Mouse (Mus musculus): Measurements from ENCODE around the gene Mrpl54. TPM values are rescaled to one million over a fixed set of nuclear protein-coding genes. Genes with fewer than 3 reads are reported as not detected.
A peak's percentile ranks its signal among the peaks of the same experiment; 100 is the strongest.

Mrpl54 gene
- total RNA-seq, 2 experiments from 2014 or later = 41.9 to 50.6 TPM

DNA sequence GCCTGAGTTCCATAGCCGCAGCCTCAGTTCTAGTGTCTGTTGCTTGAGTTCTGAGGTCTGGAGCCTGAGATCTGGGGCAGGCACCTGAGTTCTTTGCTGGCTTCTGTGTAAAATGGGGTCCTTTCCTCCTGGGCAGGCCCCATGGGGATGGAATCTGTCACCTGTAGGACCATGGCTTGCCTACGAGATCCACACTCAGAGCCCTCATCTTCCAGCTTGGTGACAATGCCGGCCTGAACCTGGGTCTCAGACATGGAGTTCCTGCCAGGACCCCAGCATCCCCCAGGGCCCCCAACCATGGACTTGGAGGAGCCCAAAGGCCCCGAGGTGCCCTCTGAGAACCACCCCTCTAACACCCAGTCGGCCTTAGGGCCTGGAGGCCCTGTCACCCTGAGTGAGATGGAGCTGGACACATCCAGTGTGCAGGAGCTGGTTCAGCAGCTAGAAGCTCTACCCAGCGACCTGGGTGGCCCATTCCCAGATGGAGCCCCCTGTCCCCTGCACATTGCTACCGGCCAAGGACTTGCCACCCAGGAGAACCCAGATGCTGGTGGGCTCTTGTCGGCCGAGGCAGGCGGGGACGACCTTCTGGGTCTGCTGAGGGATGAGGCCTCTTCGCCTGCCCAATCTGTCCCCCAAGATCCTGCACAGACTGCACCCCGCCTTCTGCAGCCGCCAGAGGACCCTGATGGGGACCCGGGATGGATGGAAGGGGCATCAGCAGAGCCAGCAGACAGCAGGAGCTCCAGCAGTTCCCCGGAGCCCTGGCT lies 2.1 kb upstream of the Mrpl54 start:
- no peak for DNase-seq
- intact Hi-C loops (cut with DNase I) = no loop called here

DNA sequence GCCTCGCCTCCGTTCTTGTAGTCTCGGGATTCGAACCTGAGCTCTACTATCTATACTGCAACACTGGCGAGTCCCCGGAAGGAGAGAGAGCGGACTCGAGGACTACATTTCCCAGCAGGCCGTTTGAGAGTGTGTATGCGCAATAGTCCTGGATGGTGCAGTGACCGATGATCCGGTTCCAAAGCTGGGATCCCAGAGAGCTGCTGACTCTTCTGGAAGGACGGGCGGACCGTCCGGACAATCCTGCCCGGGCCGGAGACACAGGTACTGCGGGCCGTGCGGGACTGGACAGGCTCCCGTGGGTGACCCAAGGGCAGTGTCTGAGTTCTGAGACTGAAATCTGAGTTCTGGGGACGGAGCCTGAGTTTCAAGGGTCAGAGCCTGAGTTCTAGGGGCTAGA lies 1.3 kb upstream of the Mrpl54 start:
- intact Hi-C loops (cut with DNase I) = no loop called here
- peak; percentile 75 for DNase-seq

DNA sequence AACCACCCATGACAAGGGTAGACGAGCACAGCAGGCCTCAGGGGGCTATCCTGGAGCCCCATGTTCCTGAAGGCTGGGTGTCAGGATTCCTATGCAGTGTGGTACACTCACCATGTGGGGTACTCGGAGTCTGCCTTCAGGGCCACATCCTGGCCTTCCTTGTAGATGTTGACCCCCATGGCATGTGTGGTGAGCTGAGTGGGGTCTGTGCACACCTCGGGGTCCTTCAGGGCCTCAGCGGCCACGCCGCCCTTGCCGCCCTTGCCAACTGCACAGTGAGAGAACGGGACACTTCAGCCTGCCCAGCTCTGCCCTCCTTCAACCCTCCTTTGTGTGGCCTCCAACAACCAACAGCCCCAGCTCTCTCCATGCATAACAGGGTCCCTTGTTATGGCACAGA lies 1.2 kb downstream of the Mrpl54 start:
- intact Hi-C loops (cut with DNase I) = no loop called here
- DNase-seq = no peak

DNA sequence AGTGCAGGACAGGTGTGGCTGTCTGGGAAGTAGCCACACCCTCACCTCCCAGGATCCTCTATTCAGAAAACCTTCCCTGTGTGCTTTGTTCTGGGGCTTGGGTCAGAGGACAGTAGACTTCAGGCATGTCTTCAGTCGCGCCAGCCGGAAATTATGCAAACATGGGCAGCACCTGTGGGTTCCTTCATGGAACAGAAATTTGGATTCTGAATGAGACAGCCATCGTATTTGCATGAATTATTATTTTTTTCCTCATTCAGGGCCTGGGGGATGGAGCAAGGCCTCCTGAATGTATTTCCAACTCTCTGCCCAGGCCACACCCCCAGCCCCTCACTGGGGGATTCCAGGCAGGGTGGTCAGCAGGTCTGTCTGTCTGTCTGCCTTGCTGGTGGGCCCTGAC lies 5.7 kb downstream of the Mrpl54 start:
- DNase-seq = no peak
- intact Hi-C loops (cut with DNase I) = no loop called here

DNA sequence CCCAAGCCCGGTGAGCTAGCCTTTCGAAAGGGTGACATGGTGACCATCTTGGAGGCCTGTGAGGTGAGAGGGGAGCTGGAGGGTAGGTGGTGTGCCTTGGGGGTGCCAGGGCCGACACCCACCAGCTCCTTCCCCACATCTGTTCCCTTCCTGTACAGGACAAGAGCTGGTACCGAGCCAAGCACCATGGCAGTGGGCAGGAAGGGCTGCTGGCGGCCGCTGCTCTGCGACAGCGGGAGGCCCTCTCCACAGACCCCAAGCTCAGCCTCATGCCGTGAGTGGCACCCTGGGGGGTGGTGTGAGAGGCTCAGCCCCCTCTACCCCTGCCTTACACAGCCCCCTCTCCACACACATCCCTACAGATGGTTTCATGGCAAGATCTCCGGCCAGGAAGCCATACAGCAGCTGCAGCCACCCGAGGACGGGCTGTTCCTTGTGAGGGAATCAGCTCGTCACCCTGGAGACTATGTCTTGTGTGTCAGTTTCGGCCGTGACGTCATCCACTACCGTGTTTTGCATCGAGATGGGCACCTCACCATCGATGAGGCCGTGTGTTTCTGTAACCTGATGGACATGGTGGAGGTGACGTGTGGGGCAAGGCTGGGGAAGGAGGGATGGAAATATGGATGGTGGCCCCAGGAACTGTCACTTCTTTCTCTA lies 7.4 kb downstream of the Mrpl54 start:
- intact Hi-C loops (cut with DNase I) = no loop called here
- peak; percentile 44 for DNase-seq

DNA sequence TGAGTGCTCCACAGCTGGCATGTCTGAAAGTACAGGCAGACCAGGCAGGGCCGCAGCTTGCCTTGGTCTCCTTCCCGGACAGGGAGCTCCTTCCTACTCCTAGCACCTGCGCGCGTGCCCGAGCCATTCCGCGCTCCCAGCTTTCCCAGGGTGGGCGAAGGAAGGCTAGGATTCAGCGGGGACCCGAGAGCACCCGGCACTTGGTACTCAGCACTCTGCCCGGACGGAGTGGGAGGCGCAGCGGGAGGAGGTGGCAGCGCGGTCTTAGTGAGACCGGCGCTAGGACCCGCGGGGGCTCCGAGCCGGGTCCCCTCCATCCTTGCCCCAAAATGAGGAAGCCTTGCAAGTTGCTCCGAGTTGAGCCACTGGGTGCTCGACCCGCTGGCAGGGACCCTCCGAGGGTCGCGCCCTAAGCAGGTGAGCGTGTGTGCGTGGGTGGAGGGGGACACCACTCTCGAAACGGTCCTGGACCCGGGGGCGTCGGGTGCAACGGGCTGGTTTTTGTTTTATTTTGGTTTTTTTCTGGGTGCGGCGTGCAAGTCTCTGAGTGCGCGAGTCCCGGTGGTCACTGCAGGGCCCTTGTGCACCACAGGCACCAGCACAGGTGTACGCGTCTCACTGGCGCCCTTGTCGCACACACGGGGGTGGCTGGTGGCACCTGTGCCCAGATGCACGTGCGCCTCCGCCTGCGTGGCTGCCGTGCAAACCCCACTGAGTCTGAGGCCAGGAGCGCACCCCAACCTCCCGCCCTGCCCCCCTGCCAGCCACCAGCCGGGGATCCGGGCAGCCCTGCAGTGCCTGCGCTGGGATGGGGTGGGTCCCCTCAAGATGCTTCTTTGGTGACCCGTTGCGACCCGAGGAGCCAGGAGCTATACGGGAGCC lies 9.3 kb downstream of the Mrpl54 start:
- intact Hi-C loops (cut with DNase I) = no loop called here
- no peak for DNase-seq

DNA sequence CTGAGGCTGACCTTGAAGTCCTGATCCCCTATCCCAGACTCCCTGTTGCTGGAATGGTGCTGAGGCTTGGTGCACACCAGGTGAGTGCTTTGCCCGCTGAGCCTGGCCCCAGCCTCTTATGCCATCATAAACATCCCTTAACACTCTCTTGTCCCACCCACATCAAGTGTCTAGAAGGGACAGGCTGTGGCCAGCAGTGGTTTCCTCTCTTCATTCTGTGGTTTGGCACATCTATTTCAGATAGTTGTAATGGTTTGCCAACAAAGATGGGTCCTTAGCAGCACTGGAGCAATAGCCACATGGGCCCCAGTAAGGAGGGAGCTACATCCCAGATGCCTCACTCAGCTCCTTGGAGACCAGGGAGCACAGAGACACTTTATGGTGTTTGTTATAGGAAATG lies 11.8 kb downstream of the Mrpl54 start:
- no peak for DNase-seq
- intact Hi-C loops (cut with DNase I) = no loop called here

DNA sequence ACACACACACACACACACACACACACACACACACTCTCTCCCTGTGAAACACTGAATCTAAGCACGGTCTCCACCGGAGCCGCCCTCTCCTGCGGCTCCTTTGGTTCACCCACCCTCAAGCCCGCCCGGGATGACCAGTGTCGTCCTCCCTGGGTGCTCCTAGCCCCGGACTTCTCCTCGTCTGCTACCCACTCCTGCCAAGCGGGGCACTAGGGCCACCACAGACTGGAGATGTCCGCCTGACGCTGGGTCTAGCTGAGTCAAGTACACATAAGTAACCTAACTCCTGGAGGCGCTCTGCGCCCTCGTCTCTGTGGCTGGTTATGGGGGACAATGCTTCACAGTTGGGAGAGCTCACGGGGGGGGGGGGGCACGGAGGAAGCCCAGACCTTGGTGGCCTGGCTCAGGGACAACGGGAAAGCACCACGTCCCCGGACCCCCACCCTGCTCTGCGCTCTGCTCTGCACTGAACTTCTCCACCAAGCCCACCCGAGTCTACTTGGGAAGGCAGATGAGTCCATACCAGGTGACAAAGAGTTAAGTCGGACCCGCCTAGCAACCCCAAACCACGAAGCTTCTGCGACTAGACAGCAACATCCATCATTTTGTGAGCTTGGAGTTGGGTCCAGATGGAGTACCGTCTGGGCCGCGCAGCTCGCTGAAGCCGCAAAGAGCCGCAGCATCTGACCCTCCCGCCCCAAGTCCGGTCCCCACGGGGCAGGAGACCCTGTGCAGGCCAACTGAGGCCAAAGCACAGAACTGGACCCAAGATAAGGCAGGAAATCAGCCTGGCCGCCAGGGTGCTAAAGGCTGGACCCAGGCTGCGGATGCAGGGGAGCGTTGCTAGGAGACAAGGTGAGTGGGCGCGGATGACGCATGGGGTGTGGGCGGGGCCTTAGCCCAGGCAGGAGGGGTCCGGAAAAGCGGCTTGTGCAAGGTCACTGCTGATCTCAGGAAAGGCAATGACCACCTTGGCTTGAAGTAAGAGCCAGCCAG lies 14.0 kb downstream of the Mrpl54 start, which contains the start of gene Matk:
Gene Matk, plus strand, starts transcription at position 512 of the 996 bp plus-strand sequence.
- intact Hi-C loops (cut with DNase I) = no loop called here
- DNase-seq = peak; percentile 71

DNA sequence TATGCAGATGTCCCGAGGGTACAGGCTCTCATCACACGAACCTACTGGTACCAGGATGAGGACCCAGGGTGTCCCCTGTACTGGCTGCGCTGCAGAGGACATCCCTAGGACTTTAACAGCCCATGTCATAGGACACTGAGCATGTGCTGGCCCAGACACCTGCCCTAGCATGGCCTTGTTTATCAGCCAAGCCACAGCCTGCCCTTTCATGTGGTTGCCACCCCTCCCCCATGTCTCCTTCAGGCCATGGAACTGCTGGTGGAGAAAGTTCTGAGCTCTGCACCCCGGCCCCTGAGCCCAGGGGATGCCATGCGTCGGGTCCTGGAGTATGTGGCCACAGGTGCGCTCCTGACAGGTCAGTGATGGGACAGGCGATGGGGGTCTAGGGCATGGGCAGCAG lies 17.3 kb downstream of the Mrpl54 start:
- no peak for DNase-seq
- intact Hi-C loops (cut with DNase I) = no loop called here

DNA sequence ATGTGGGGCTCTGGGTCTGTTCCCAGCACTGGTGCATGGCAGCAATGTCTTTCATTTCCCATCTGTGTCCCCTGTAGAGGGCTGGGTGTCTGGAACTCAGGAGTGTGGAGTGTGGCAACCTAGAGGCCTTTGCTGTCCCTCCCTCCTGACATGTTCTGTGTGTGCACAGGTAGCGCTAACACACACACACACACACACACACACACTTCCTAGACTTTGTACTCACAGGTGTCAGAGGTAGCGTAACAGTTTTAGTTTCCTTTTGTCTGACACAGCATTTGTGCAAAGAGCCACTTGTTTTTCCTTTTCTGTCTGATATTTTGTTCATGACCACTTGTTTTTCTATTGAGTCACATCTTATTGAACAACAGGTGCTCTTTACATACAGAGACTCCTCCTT lies 18.9 kb downstream of the Mrpl54 start:
- no peak for DNase-seq
- intact Hi-C loops (cut with DNase I) = no loop called here

DNA sequence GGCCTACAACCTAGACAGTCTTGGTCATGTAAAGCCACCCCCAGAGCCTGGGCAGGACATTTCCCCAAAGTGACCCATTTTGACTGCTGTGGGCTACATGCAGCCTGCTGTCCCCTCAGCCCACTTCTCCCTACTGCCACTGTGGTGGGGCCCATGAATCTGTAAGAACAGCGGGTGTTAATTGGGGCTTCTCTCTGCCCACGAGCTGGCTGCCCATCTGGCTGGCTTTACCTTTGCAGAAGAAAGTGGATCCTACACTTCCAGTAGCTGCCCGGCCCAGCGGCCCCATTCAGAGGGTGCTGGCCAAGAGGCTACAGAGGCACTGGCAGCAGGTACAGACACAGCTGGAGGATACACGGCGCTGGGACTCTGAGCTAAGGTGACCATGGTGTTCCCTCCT lies 21.6 kb downstream of the Mrpl54 start:
- no peak for DNase-seq
- intact Hi-C loops (cut with DNase I) = no loop called here

DNA sequence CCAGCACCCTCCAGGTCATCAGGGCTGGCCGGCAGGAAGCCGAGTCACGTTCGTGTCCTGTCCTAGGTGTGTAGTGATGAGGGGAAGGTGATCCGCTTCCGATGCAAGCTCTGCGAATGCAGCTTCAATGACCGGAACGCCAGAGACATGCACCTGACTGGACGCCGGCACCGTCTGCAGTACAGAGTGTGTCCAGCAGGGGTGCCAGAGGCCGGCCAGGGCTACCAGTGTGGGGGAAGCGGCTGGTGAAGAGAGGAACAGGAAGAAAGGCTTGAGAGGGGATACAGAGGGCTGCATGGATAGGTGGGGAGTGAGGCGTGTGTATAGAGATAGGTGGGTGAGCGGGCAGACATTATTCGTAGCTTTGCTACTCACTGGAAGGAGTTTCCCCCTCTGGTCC lies 22.1 kb downstream of the Mrpl54 start:
- DNase-seq = peak; percentile 80
- intact Hi-C loops (cut with DNase I) = no loop called here

DNA sequence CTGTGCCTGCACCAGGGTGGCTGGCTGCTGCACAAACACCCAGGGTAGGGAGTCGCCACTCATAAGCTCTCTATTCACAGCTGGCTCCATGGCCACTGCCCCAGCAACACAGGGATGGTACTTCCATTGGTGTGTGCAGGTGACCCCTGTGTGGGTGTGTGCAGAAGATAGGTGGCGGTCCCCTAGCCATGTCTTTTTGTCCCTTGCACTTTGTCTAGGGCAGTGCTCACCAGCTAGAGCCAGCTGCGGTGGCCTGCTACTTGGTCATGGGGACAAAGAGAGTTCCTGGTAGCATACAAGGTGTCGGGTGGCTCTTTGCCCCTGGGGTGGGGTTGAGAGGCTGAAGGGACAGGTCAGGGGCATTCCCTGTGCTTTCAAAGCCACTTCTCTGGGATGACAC lies 22.6 kb downstream of the Mrpl54 start:
- DNase-seq = no peak
- intact Hi-C loops (cut with DNase I) = no loop called here

DNA sequence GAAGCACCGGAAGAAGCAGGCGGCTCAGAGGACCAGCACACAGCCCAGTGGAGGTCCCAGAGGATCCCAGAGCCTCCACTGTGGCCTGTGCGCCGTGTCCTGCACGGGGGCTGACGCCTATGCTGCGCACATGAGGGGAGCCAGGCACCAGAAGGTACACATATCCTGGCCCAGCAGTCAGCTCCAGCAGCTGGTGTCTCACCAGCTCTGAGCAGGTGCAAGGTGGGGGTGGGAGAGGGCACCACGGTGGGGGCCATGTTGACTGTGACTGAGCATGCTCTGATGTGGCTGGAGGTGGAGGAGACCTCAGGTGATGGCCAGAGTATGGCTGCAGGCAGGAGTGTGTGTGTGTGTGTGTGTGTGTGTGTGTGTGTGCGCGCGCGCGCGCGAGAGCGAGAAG lies 24.7 kb downstream of the Mrpl54 start:
- intact Hi-C loops (cut with DNase I) = no loop called here
- DNase-seq = no peak

DNA sequence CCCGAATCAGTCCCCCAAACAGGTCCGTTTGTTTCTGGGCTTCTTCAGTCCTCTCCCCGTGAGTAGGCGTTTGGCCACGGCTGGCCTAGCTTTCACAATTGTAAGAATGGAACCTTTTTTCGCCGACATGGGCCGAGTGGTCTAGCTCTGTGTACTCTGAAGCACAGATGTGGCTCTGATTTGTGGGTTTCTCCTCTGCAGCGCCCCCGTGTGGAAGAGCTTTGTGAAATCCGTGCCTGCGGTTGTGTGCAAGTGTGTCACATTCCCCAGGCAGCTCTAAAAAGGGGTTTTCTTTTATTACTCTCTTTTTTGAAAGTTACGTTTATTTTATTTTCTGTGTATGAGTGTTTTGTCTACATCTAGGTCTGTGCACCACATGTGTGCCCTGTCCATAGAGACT lies 25.9 kb downstream of the Mrpl54 start:
- intact Hi-C loops (cut with DNase I) = no loop called here

DNA sequence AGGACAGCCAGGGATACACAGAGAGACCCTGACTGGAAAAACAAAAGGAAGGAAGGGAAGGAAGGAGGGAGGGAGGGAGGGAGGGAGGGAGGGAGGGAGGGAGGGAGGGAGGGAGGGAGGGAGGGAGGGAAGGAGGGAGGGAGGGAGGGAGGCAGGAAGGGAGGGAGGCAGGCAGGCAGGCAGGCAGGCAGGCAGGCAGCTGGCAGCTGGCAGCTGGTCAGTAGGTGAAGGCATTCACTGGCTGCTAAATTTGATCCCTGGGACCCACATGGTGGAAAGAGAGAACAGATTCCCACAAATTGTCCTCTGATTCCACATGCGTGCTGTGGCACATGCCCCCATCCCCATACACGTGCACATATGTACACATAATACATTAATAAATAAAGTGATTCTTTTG lies 28.1 kb downstream of the Mrpl54 start:
- intact Hi-C loops (cut with DNase I) = no loop called here

More for the DNA sequence above, 25.9 kb downstream of the Mrpl54 start:
- peak; percentile 65 for DNase-seq

DNA sequence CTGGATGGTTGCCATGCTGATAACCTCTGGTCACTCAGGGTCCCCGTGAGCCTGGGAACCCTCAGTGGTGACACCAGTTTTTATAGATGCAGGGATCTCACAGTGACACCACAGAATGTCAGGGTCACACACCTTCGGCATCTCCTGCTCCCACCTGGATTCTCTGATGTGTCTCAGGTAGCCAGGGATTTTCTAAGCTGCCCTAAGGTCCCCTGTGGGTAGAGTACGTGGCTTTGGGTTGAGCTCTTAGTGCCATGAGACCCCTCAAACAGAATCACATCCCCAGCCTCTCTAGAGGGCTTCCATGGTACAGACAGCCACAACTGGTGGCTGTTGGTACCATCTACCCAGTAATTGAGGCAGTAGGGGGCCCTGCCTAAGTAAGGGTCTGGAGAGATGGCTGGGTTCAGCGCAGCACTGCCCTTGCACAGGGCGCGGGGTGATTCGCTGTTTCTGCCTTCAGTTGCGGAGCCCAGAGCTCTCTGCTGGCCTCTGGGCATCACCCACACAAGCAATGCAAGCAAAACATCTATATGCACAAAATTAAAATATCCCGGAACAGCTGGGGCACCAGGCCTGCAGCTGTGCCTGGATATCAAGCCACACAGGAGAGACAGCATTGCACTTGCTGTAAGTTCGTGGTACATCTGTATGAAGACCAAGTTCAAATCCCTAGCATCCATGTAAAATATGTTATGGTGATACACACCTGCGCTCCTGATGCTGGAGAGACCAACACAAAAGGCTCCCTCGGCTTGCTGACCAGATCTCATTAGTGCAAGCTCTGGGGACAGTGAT lies 30.1 kb downstream of the Mrpl54 start:
- DNase-seq = no peak
- intact Hi-C loops (cut with DNase I) = no loop called here

More for the DNA sequence above, 28.1 kb downstream of the Mrpl54 start:
- no peak for DNase-seq

DNA sequence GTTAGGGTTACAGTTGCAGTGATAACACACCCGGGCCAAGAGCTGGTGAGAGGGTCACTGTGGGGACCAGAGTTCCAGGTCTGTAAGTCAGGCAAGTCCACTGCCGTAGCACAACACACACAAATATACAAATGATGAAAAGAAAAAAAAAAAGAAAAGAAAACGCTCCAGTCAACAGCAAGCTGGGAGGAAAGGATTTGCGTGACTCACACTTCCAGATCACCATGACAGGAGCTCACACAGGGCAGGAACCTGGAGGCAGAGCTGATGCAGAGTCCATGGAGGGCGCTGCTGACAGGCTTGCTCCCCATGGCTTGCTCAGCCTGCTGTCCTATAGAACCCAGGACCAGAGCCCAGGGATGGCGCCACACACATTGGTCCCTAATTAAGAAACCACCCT lies 32.5 kb downstream of the Mrpl54 start:
- DNase-seq = no peak
- intact Hi-C loops (cut with DNase I) = no loop called here

DNA sequence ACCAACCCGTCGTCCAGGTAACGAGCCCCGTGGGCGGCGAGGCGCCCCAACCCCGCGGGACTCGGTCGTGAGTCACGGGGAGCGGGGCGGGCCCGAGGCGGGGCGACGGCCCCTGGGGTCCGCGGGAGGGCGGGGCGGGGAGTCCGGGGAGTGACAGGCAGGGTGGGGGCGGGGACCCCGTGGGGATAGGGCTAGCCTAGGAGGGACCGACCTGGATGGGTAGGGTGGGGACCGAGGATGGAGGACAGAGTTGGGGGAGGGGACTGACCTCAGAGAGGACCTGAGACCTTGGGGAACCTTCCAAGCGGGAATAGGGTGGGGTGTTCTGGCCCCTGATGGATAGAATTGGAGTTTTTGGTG lies 33.5 kb downstream of the Mrpl54 start:
- no peak for DNase-seq
- intact Hi-C loops (cut with DNase I) = no loop called here

Measured in left cerebral cortex, postnatal 4 days (tissue).